Mouse (Mus musculus) liver, embryonic 11.5 days (tissue): ENCODE measurements around the gene Clec16a. TPM values are rescaled to one million over a fixed set of nuclear protein-coding genes. Genes with fewer than 3 reads are reported as not detected.

Experiments
- ATAC-seq: fragments of 200-750 bp; cut with Nextera tagmentation; replicated peaks from 2 replicates; pipeline ENCODE4 v1.8.0; 2017; ENCODE audit warnings: moderate number of reproducible peaks, mild to moderate bottlenecking, moderate TSS enrichment, moderate library complexity; ENCODE audit not compliant: low FRiP score
- DNase-seq: peaks from one replicate; pipeline ENCODE4 v3.0.0-alpha.2; 2017; ENCODE audit warnings: low spot score
- H3K27ac ChIP-seq: fragments of 300-500 bp; sonication (generic); 2 replicates; pipeline ENCODE4 v1.5.1; 2014; ENCODE audit warnings: mild to moderate bottlenecking, low read depth, low read length, control low read depth
- H3K27me3 ChIP-seq: fragments of 300-500 bp; sonication (generic); replicated peaks from 2 replicates; pipeline ENCODE4 v1.6.1; 2014; ENCODE audit warnings: low read length, mixed read lengths; ENCODE audit not compliant: control insufficient read depth, insufficient read depth
- H3K36me3 ChIP-seq: fragments of 300-500 bp; sonication (generic); 2 replicates; pipeline ENCODE4 v1.6.1; 2014; ENCODE audit warnings: mild to moderate bottlenecking, low read length, moderate library complexity, mixed read lengths; ENCODE audit not compliant: control insufficient read depth, insufficient read depth
- H3K4me1 ChIP-seq: fragments of 300-500 bp; sonication (generic); replicated peaks from 2 replicates; pipeline ENCODE4 v1.6.1; 2014; ENCODE audit warnings: low read length, mixed read lengths; ENCODE audit not compliant: control insufficient read depth, insufficient read depth
- H3K4me2 ChIP-seq: fragments of 300-500 bp; sonication (generic); 2 replicates; pipeline ENCODE4 v1.6.1; 2014; ENCODE audit warnings: mild to moderate bottlenecking, control low read depth, moderate library complexity
- H3K4me3 ChIP-seq: fragments of 300-500 bp; sonication (generic); 2 replicates; pipeline ENCODE4 v1.5.1; 2014; ENCODE audit warnings: low read depth, low read length, control low read depth
- H3K9ac ChIP-seq: fragments of 300-500 bp; sonication (generic); 2 replicates; pipeline ENCODE4 v1.6.1; 2014; ENCODE audit warnings: low read depth, low read length, control low read depth
- H3K9me3 ChIP-seq: fragments of 300-500 bp; sonication (generic); 2 replicates; pipeline ENCODE4 v1.6.1; 2016; ENCODE audit warnings: low read length, inconsistent platforms, mixed read lengths; ENCODE audit not compliant: control insufficient read depth
- WGBS: fragments of 180-500 bp; shearing (Covaris S2); extraction: QIAGEN DNeasy Blood & Tissue Kit; methylation state at CpG from one replicate; pipeline ENCODE4 v1.1.7; 2014; 5-methylcytosine and 5-hydroxymethylcytosine counted together
- polyA plus RNA-seq: library from polyadenylated mRNA; unstranded; fragments of >200 nt; fragmentation: Nextera tagmentation; extraction: Ambion mirVana; gene quantifications from 2 replicates; pipeline ENCODE4 v1.2.1, GENCODE M21; 2014

Clec16a gene
- polyA plus RNA-seq, 1 experiment from 2014 or later, result 27.4 TPM

DNA sequence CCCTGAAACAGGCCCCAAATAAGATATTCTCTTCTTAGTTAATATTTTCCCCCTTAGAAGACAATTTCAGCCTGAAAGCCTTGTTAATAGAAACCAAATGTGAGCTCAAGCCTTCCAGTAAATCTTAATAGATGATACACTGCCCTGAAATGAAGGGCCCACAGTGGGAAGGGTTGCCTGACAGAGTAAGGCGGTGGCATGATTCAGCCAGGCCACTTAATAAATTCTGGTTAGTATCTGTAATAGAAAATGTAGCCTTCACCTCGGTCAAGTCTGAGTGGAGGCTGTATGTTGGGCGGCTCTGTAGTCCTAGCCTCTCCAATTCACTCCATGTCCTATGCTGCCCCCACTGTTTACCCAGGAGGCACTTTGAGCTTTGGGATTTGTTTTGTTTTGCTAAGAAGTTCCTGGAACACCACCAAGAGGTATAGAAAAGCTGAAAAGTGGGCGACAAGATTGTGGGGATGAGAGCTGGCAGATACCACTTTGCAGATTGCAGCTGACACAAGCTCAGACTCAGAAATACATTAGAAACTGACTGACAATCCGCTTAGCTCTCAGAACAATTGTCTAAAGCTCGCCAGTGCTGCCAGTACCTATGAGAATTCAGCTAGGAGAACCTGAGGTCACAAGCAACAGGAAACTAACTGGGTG, 75.9 kb downstream of the Clec16a start:
- H3K4me1 ChIP-seq, result no peaks in the 10 kb centered on the region
- WGBS, result 69% methylated on average over 6 of the region's 6 CpGs
- ATAC-seq, result no peak
- H3K27me3 ChIP-seq, result no peaks in the 10 kb centered on the region
- no peak for DNase-seq
- no peak overlapping the region for H3K4me2 ChIP-seq
- H3K27ac ChIP-seq, result no peak overlapping the region
- no peaks in the 10 kb centered on the region for H3K9me3 ChIP-seq
- H3K4me3 ChIP-seq, result no peak overlapping the region
- no peaks in the 10 kb centered on the region for H3K36me3 ChIP-seq
- H3K9ac ChIP-seq, result no peak overlapping the region

DNA sequence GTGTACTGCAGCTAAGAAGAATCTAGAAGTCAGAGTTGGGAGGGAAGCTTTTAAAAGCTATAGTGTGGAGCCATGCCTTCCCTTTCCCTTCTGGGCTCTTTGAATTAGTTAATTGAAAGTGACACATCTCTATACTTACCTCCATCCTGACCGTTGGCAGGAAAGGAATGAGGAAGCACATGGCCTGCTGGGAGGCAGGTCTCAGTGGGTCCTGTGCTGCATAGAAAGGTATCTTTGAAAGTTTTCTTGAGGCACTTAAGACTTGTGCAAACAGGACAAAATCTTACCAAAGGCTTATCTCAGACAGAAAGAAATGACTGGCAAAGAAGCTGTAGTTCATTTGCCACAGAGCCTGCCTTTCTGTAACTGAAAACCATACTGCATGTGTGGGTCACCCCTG, 76.6 kb downstream of the Clec16a start:
- H3K27ac ChIP-seq, result no peak overlapping the region
- H3K9me3 ChIP-seq, result no peaks in the 10 kb centered on the region
- no peaks in the 10 kb centered on the region for H3K27me3 ChIP-seq
- no peak for DNase-seq
- no peak overlapping the region for H3K4me2 ChIP-seq
- no peak for ATAC-seq
- H3K36me3 ChIP-seq, result no peaks in the 10 kb centered on the region
- no peak overlapping the region for H3K4me3 ChIP-seq
- no peaks in the 10 kb centered on the region for H3K4me1 ChIP-seq
- 27% methylated on average over 1 of the region's 1 CpGs for WGBS
- no peak overlapping the region for H3K9ac ChIP-seq

GRCm38 (mm10) chr16:10626116-10626515, 81.0 kb downstream of the Clec16a start:
- H3K36me3 ChIP-seq, result peaks cover 2% of the 10 kb centered on the region; the same call in 1 of the 2 replicates
- DNase-seq, result no peak
- H3K4me2 ChIP-seq, result no peak overlapping the region
- WGBS, result 89% methylated on average over 1 of the region's 1 CpGs
- 0 out of 2 replicates have a peak, but pooled peaks cover 4% of the 10 kb centered on the region for H3K4me1 ChIP-seq
- H3K4me3 ChIP-seq, result no peak overlapping the region
- no peaks in the 10 kb centered on the region for H3K27me3 ChIP-seq
- H3K9ac ChIP-seq, result no peak overlapping the region
- ATAC-seq, result no peak
- H3K9me3 ChIP-seq, result no peaks in the 10 kb centered on the region
- H3K27ac ChIP-seq, result no peak overlapping the region

- Histone ChIP-seq H3K9me3 (no peaks in the 10 kb centered on the region), H3K4me3 (no peak overlapping the region), H3K9ac (no peak overlapping the region), H3K4me2 (no peak overlapping the region), H3K36me3 (peaks cover 2% of the 10 kb centered on the region; the same call in 1 of the 2 replicates), H3K27me3 (no peaks in the 10 kb centered on the region), H3K4me1 (0 out of 2 replicates have a peak, but pooled peaks cover 4% of the 10 kb centered on the region), H3K27ac (no peak overlapping the region)
- DNase-seq (no peak), ATAC-seq (no peak)
- WGBS, result 87% methylated on average over 6 of the region's 6 CpGs
Observed at GRCm38 (mm10) chr16:10627136-10627668, 82.1 kb downstream of the Clec16a start.

GRCm38 (mm10) chr16:10628030-10628555, 83.0 kb downstream of the Clec16a start:
- DNase-seq, result no peak

DNA sequence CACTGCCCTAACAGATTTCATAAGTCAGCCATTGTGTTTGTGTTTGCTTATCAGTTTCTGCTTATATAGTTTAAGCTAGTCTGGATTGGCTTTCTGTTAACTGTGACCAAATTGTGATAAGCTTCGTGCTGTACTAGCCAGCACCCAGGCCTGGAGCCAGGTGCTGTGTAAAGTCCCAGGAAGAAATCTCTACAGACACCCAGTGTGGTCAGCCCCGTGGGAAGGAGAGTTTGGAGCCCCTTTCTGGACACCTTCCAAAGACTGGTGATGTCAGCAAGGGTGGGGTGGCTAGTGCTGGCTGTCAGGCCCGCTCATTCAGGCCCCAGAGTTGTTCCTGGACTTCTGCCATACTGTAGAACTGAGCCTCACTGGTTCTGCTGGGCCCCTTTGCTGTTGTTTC, 83.8 kb downstream of the Clec16a start:
- H3K4me2 ChIP-seq, result no peak overlapping the region
- H3K9ac ChIP-seq, result no peak overlapping the region
- H3K27me3 ChIP-seq, result no peaks in the 10 kb centered on the region
- DNase-seq, result no peak
- H3K4me1 ChIP-seq, result 0 out of 2 replicates have a peak, but pooled peaks cover 4% of the 10 kb centered on the region
- H3K9me3 ChIP-seq, result no peaks in the 10 kb centered on the region
- H3K36me3 ChIP-seq, result peaks cover 2% of the 10 kb centered on the region; the same call in 1 of the 2 replicates
- WGBS, result 52% methylated on average over 3 of the region's 3 CpGs
- ATAC-seq, result no peak
- no peak overlapping the region for H3K27ac ChIP-seq
- no peak overlapping the region for H3K4me3 ChIP-seq

More at GRCm38 (mm10) chr16:10628030-10628555, 83.0 kb downstream of the Clec16a start:
- H3K9ac ChIP-seq, result no peak overlapping the region
- H3K36me3 ChIP-seq, result peaks cover 2% of the 10 kb centered on the region; the same call in 1 of the 2 replicates
- H3K9me3 ChIP-seq, result no peaks in the 10 kb centered on the region
- no peaks in the 10 kb centered on the region for H3K27me3 ChIP-seq
- WGBS, result 80% methylated on average over 4 of the region's 4 CpGs
- no peak overlapping the region for H3K27ac ChIP-seq
- ATAC-seq, result no peak
- no peak overlapping the region for H3K4me2 ChIP-seq
- no peak overlapping the region for H3K4me3 ChIP-seq
- H3K4me1 ChIP-seq, result 0 out of 2 replicates have a peak, but pooled peaks cover 4% of the 10 kb centered on the region

- 59% methylated on average over 3 of the region's 3 CpGs for WGBS
- Histone ChIP-seq H3K4me1 (0 out of 2 replicates have a peak, but pooled peaks cover 4% of the 10 kb centered on the region), H3K9ac (no peak overlapping the region), H3K27me3 (no peaks in the 10 kb centered on the region), H3K27ac (no peak overlapping the region), H3K36me3 (peaks cover 2% of the 10 kb centered on the region; the same call in 1 of the 2 replicates), H3K9me3 (no peaks in the 10 kb centered on the region), H3K4me3 (no peak overlapping the region), H3K4me2 (no peak overlapping the region)
- DNase-seq, result no peak
- no peak for ATAC-seq
Observed at GRCm38 (mm10) chr16:10629361-10629760, 84.2 kb downstream of the Clec16a start.

GRCm38 (mm10) chr16:10634940-10635339, 89.8 kb downstream of the Clec16a start:
- peaks cover 4% of the 10 kb centered on the region for H3K27me3 ChIP-seq
- no peak overlapping the region for H3K4me3 ChIP-seq
- no peak for ATAC-seq
- no peak overlapping the region for H3K4me2 ChIP-seq
- H3K9ac ChIP-seq, result no peak overlapping the region
- H3K27ac ChIP-seq, result no peak overlapping the region
- H3K36me3 ChIP-seq, result no peaks in the 10 kb centered on the region; the same call in 1 of the 2 replicates
- no peak for DNase-seq
- H3K9me3 ChIP-seq, result no peaks in the 10 kb centered on the region
- peaks cover 18% of the 10 kb centered on the region for H3K4me1 ChIP-seq
- 89% methylated on average over 3 of the region's 3 CpGs for WGBS
